Mouse (Mus musculus) neutrophil, adult 83 days (primary cell): Measurements from ENCODE around the gene Zfp65. TPM values are rescaled to one million over a fixed set of nuclear protein-coding genes. Genes with fewer than 3 reads are reported as not detected.

ENCODE experiments used
- total RNA-seq, 2 experiments: library from RNA; stranded (reverse); gene quantifications; one replicate each; pipeline ENCODE4 v1.2.4; 2023

Zfp65 gene
- total RNA-seq = 1 to 10 TPM; 6.5 to 6.6 TPM

GRCm38 (mm10) chr13:67728641-67729318 lies at the start of gene Zfp65:
Gene Zfp65 (minus strand): TSS chr13:67729173.

GRCm38 (mm10) chr13:67754333-67755306 lies 25.6 kb upstream of the Zfp65 start, which contains the start of gene Zfp85:
Gene Zfp85 (minus strand): TSS chr13:67755228.

GRCm38 (mm10) chr13:67686971-67687370 lies 42.0 kb downstream of the Zfp65 start, which contains the start of gene Zfp738:
Gene Zfp738 (minus strand): TSS chr13:67687071.

Other genes starting within 250 kb of the Zfp65 start
- gene Zfp874b, start 244.9 kb downstream of the Zfp65 start, total RNA-seq = 1 to 10 TPM; 6.6 to 9.1 TPM
- 1 to 10 TPM; 3.6 to 5.8 TPM for gene Zfp58, start 228.6 kb downstream of the Zfp65 start, total RNA-seq
- gene Gm26965, start 203.0 kb downstream of the Zfp65 start, total RNA-seq = not detected
- 10 to 100 TPM; 10.9 to 14.0 TPM for gene Zfp87, start 203.0 kb downstream of the Zfp65 start, total RNA-seq
- 1 to 10 TPM; 5.7 to 5.9 TPM for gene Zfp748, start 175.3 kb downstream of the Zfp65 start, total RNA-seq
- 1 to 10 TPM; 8.9 to 9.8 TPM for gene Zfp729b, start 119.5 kb downstream of the Zfp65 start, total RNA-seq
- under 1 TPM; 0.39 to 0.42 TPM for gene Gm49345, start 91.4 kb downstream of the Zfp65 start, total RNA-seq
- 10 to 100 TPM in 1 of 2 experiments, 1 to 10 TPM in 1; 9.4 to 11.5 TPM for gene Zfp729a, start 91.4 kb downstream of the Zfp65 start, total RNA-seq
- gene Zfp738, start 42.1 kb downstream of the Zfp65 start, total RNA-seq = 1 to 10 TPM; 5.5 to 6.5 TPM
- gene Zfp85, start 26.1 kb upstream of the Zfp65 start, total RNA-seq = 1 to 10 TPM; 1.4 to 2.3 TPM
- under 1 TPM; 0.31 to 0.35 TPM for gene Zfp493, start 50.5 kb upstream of the Zfp65 start, total RNA-seq
- 1 to 10 TPM; 1.6 to 1.8 TPM for gene Zfp273, start 84.6 kb upstream of the Zfp65 start, total RNA-seq
- 1 to 10 TPM in 1 of 2 experiments, not detected in 1; 1.0 TPM for gene Gm10037, start 101.9 kb upstream of the Zfp65 start, total RNA-seq
- gene BC048507, start 134.2 kb upstream of the Zfp65 start, total RNA-seq = not detected